Mouse (Mus musculus): ENCODE measurements around the gene Olfr959. TPM values are rescaled to one million over a fixed set of nuclear protein-coding genes. Genes with fewer than 3 reads are reported as not detected.

The Olfr959 gene
- polyA plus RNA-seq (2015; fragmentation: Nextera tagmentation; extraction: Ambion mirVana), result not detected in 2 replicates

GRCm38 (mm10) chr9:39575469-39575868 is at the start of gene Olfr959:
Gene Olfr959 (minus strand): TSS chr9:39575569.
- no peaks in the 10 kb centered on the region for H3K9me3 ChIP-seq
- H3K4me3 ChIP-seq, result no peak within 1 kb of the TSS
- no peaks in the 10 kb centered on the region for H3K4me1 ChIP-seq
- no peak within 1 kb of the TSS for H3K9ac ChIP-seq
- H3K27me3 ChIP-seq, result no peaks in the 10 kb centered on the region
- no peak within 1 kb of the TSS for H3K27ac ChIP-seq
- 66% methylated on average over 3 of the region's 3 CpGs for WGBS
- no peak for ATAC-seq (ENCODE audit: insufficient number of reproducible peaks, low FRiP score, low TSS enrichment, low read depth)
- H3K4me2 ChIP-seq, result no peak within 1 kb of the TSS
- H3K36me3 ChIP-seq, result no peaks in the 10 kb centered on the region

- no peaks in the 10 kb centered on the region for H3K9me3 ChIP-seq
- no peaks in the 10 kb centered on the region for H3K4me1 ChIP-seq
- H3K4me3 ChIP-seq, result no peak overlapping the region
- no peaks in the 10 kb centered on the region for H3K36me3 ChIP-seq
- no peak overlapping the region for H3K9ac ChIP-seq
- no peak overlapping the region for H3K4me2 ChIP-seq
- H3K27me3 ChIP-seq, result no peaks in the 10 kb centered on the region
- no peak overlapping the region for H3K27ac ChIP-seq
- 41% methylated on average over 2 of the region's 2 CpGs for WGBS
- ATAC-seq (ENCODE audit: insufficient number of reproducible peaks, low FRiP score, low TSS enrichment, low read depth), result no peak
Measured at GRCm38 (mm10) chr9:39624711-39625110, 49.3 kb upstream of the Olfr959 start.

GRCm38 (mm10) chr9:39623783-39624182 is 48.4 kb upstream of the Olfr959 start:
- Histone ChIP-seq H3K27ac (no peak overlapping the region), H3K36me3 (no peaks in the 10 kb centered on the region), H3K27me3 (no peaks in the 10 kb centered on the region), H3K9ac (no peak overlapping the region), H3K4me2 (no peak overlapping the region), H3K4me3 (no peak overlapping the region), H3K9me3 (no peaks in the 10 kb centered on the region), H3K4me1 (no peaks in the 10 kb centered on the region)
- no peak for ATAC-seq (ENCODE audit: insufficient number of reproducible peaks, low FRiP score, low TSS enrichment, low read depth)
- WGBS, result 85% methylated on average over 3 of the region's 3 CpGs

- ATAC-seq (ENCODE audit: insufficient number of reproducible peaks, low FRiP score, low TSS enrichment, low read depth), result no peak
- no peaks in the 10 kb centered on the region for H3K9me3 ChIP-seq
- H3K4me2 ChIP-seq, result no peak within 1 kb of the TSS
- WGBS, result 55% methylated on average over 1 of the region's 1 CpGs
- H3K4me3 ChIP-seq, result no peak within 1 kb of the TSS
- no peak within 1 kb of the TSS for H3K27ac ChIP-seq
- H3K27me3 ChIP-seq, result no peaks in the 10 kb centered on the region
- H3K36me3 ChIP-seq, result no peaks in the 10 kb centered on the region
- H3K4me1 ChIP-seq, result no peaks in the 10 kb centered on the region
- H3K9ac ChIP-seq, result no peak within 1 kb of the TSS
Measured at GRCm38 (mm10) chr9:39621073-39621472, 45.7 kb upstream of the Olfr959 start, which contains the start of gene Olfr960. Gene Olfr960 (plus strand): TSS chr9:39621373.

GRCm38 (mm10) chr9:39611953-39612352 is 36.6 kb upstream of the Olfr959 start:
- 58% methylated on average over 1 of the region's 1 CpGs for WGBS
- Histone ChIP-seq H3K9ac (no peak overlapping the region), H3K27me3 (no peaks in the 10 kb centered on the region), H3K4me3 (no peak overlapping the region), H3K36me3 (no peaks in the 10 kb centered on the region), H3K4me2 (no peak overlapping the region), H3K9me3 (no peaks in the 10 kb centered on the region), H3K4me1 (no peaks in the 10 kb centered on the region), H3K27ac (no peak overlapping the region)
- no peak for ATAC-seq (ENCODE audit: insufficient number of reproducible peaks, low FRiP score, low TSS enrichment, low read depth)

- ATAC-seq (ENCODE audit: insufficient number of reproducible peaks, low FRiP score, low TSS enrichment, low read depth), result no peak
- Histone ChIP-seq H3K9me3 (no peaks in the 10 kb centered on the region), H3K27me3 (no peaks in the 10 kb centered on the region), H3K4me3 (no peak within 1 kb of the TSS), H3K9ac (no peak within 1 kb of the TSS), H3K27ac (no peak within 1 kb of the TSS), H3K4me1 (no peaks in the 10 kb centered on the region), H3K36me3 (no peaks in the 10 kb centered on the region), H3K4me2 (no peak within 1 kb of the TSS)
- 75% methylated on average over 3 of the region's 3 CpGs for WGBS
Measured at GRCm38 (mm10) chr9:39610355-39610754, 35.0 kb upstream of the Olfr959 start, which contains the start of gene Olfr148. Gene Olfr148 (plus strand): TSS chr9:39610655.

- Histone ChIP-seq H3K27ac (no peak overlapping the region), H3K4me1 (peaks cover 7% of the 10 kb centered on the region; the same call in 1 of the 2 replicates), H3K36me3 (no peaks in the 10 kb centered on the region), H3K4me3 (no peak overlapping the region), H3K9ac (no peak overlapping the region), H3K4me2 (no peak overlapping the region), H3K9me3 (no peaks in the 10 kb centered on the region), H3K27me3 (no peaks in the 10 kb centered on the region)
- ATAC-seq (ENCODE audit: insufficient number of reproducible peaks, low FRiP score, low TSS enrichment, low read depth), result no peak
Measured at GRCm38 (mm10) chr9:39608497-39608896, 33.1 kb upstream of the Olfr959 start.

GRCm38 (mm10) chr9:39603999-39604453 is 28.7 kb upstream of the Olfr959 start, which contains the start of gene AW551984:
Gene AW551984 (minus strand): TSS chr9:39604403.
- Histone ChIP-seq H3K9ac (peak within 1 kb of the TSS; percentile 21; the same call in 1 of the 2 replicates), H3K9me3 (no peaks in the 10 kb centered on the region), H3K27ac (peak within 1 kb of the TSS; percentile 84), H3K27me3 (no peaks in the 10 kb centered on the region), H3K4me2 (peak within 1 kb of the TSS; percentile 73), H3K36me3 (no peaks in the 10 kb centered on the region), H3K4me3 (peak within 1 kb of the TSS; percentile 36), H3K4me1 (peaks cover 7% of the 10 kb centered on the region; the same call in 1 of the 2 replicates)
- under 1% methylated on average over 8 of the region's 8 CpGs for WGBS
- peak; percentile 75; the same call in 1 of the 2 replicates for ATAC-seq (ENCODE audit: insufficient number of reproducible peaks, low FRiP score, low TSS enrichment, low read depth)

- Histone ChIP-seq H3K4me2 (peak overlapping the region; percentile 73), H3K27ac (peak overlapping the region; percentile 84), H3K36me3 (no peaks in the 10 kb centered on the region), H3K9ac (peak overlapping the region; percentile 21; the same call in 1 of the 2 replicates), H3K4me1 (peaks cover 7% of the 10 kb centered on the region; the same call in 1 of the 2 replicates), H3K4me3 (peak overlapping the region; percentile 36), H3K9me3 (no peaks in the 10 kb centered on the region), H3K27me3 (no peaks in the 10 kb centered on the region)
- peak; percentile 68; the same call in 1 of the 2 replicates for ATAC-seq (ENCODE audit: insufficient number of reproducible peaks, low FRiP score, low TSS enrichment, low read depth)
- WGBS, result 0% methylated on average over 9 of the region's 9 CpGs
Measured at GRCm38 (mm10) chr9:39603333-39603845, 28.0 kb upstream of the Olfr959 start.

GRCm38 (mm10) chr9:39602536-39603332 is 27.4 kb upstream of the Olfr959 start:
- peak overlapping the region; percentile 73 for H3K4me2 ChIP-seq
- 0 out of 2 replicates have a peak overlapping the region, but pooled peaks have one; percentile 21 for H3K9ac ChIP-seq
- H3K36me3 ChIP-seq, result no peaks in the 10 kb centered on the region
- peak overlapping the region; percentile 36 for H3K4me3 ChIP-seq
- no peaks in the 10 kb centered on the region for H3K27me3 ChIP-seq
- ATAC-seq (ENCODE audit: insufficient number of reproducible peaks, low FRiP score, low TSS enrichment, low read depth), result peak; percentile 67; the same call in 1 of the 2 replicates
- peak overlapping the region; percentile 64 for H3K27ac ChIP-seq
- no peaks in the 10 kb centered on the region for H3K9me3 ChIP-seq
- WGBS, result under 1% methylated on average over 19 of the region's 19 CpGs
- peaks cover 7% of the 10 kb centered on the region; the same call in 1 of the 2 replicates for H3K4me1 ChIP-seq

GRCm38 (mm10) chr9:39577050-39577449 is 1.7 kb upstream of the Olfr959 start:
- no peak for ATAC-seq (ENCODE audit: insufficient number of reproducible peaks, low FRiP score, low TSS enrichment, low read depth)
- no peaks in the 10 kb centered on the region for H3K9me3 ChIP-seq
- no peak overlapping the region for H3K4me3 ChIP-seq
- no peaks in the 10 kb centered on the region for H3K27me3 ChIP-seq
- H3K4me1 ChIP-seq, result no peaks in the 10 kb centered on the region
- no peak overlapping the region for H3K4me2 ChIP-seq
- no peak overlapping the region for H3K27ac ChIP-seq
- H3K36me3 ChIP-seq, result no peaks in the 10 kb centered on the region
- WGBS, result 81% methylated on average over 5 of the region's 5 CpGs
- H3K9ac ChIP-seq, result no peak overlapping the region

- Histone ChIP-seq H3K9ac (no peak overlapping the region), H3K27ac (no peak overlapping the region), H3K9me3 (no peaks in the 10 kb centered on the region), H3K36me3 (no peaks in the 10 kb centered on the region), H3K4me1 (no peaks in the 10 kb centered on the region), H3K4me2 (no peak overlapping the region), H3K4me3 (no peak overlapping the region), H3K27me3 (no peaks in the 10 kb centered on the region)
- ATAC-seq (ENCODE audit: insufficient number of reproducible peaks, low FRiP score, low TSS enrichment, low read depth), result no peak
Measured at GRCm38 (mm10) chr9:39558349-39558647, 17.1 kb downstream of the Olfr959 start.
